Mouse (Mus musculus): ENCODE results near the gene Emd. TPM values are rescaled to one million over a fixed set of nuclear protein-coding genes. Genes with fewer than 3 reads are reported as not detected.

The Emd gene
- polyA plus RNA-seq (2015; fragmentation: Nextera tagmentation; extraction: Ambion mirVana): 14.7 and 15.4 TPM in 2 replicates

GRCm38 (mm10) chrX:74254153-74254887 lies at the start of gene Emd:
Gene Emd, plus strand, starts transcription at chrX:74254687.

GRCm38 (mm10) chrX:74249615-74250014 lies 4.9 kb upstream of the Emd start, which contains the start of gene Flna:
Gene Flna, minus strand, starts transcription at chrX:74249820.

GRCm38 (mm10) chrX:74270062-74270901 lies 15.8 kb downstream of the Emd start, which contains the start of gene Rpl10:
Gene Rpl10, plus strand, starts transcription at chrX:74270812.

GRCm38 (mm10) chrX:74281732-74282394 lies 27.4 kb downstream of the Emd start, which contains the start of the genes Taz and Dnase1l1:
Gene Taz, plus strand, starts transcription at chrX:74281912.
Gene Dnase1l1, minus strand, starts transcription at chrX:74282337.

GRCm38 (mm10) chrX:74296538-74297448 lies 42.3 kb downstream of the Emd start, which contains the start of gene Atp6ap1:
Gene Atp6ap1, plus strand, starts transcription at chrX:74297097.

GRCm38 (mm10) chrX:74304867-74305700 lies 50.6 kb downstream of the Emd start, which contains the start of gene Gdi1:
Gene Gdi1, plus strand, starts transcription at chrX:74304998.

Other genes with a start within 250 kb of the Emd start
- 36.2 and 38.0 TPM in 2 replicates for gene Irak1, start 230.8 kb upstream of the Emd start, polyA plus RNA-seq (2015; fragmentation: Nextera tagmentation; extraction: Ambion mirVana)
- not detected in 2 replicates for gene Opn1mw, start 127.2 kb upstream of the Emd start, polyA plus RNA-seq (2015; fragmentation: Nextera tagmentation; extraction: Ambion mirVana)
- 8.1 and 9.0 TPM in 2 replicates for gene Mecp2, start 119.3 kb upstream of the Emd start, polyA plus RNA-seq (2015; fragmentation: Nextera tagmentation; extraction: Ambion mirVana)
- gene Tex28, start 86.8 kb upstream of the Emd start, polyA plus RNA-seq (2015; fragmentation: Nextera tagmentation; extraction: Ambion mirVana): not detected in 2 replicates
- 0.05 TPM in 1 of 2 replicates, not detected in the other for gene Tktl1, start 77.4 kb upstream of the Emd start, polyA plus RNA-seq (2015; fragmentation: Nextera tagmentation; extraction: Ambion mirVana)
- 107 and 134 TPM in 2 replicates for gene Flna, start 4.9 kb upstream of the Emd start, polyA plus RNA-seq (2015; fragmentation: Nextera tagmentation; extraction: Ambion mirVana)
- gene Rpl10, start 16.1 kb downstream of the Emd start, polyA plus RNA-seq (2015; fragmentation: Nextera tagmentation; extraction: Ambion mirVana): 740 and 747 TPM in 2 replicates
- 42.8 and 48.5 TPM in 2 replicates for gene Taz, start 27.2 kb downstream of the Emd start, polyA plus RNA-seq (2015; fragmentation: Nextera tagmentation; extraction: Ambion mirVana)
- 27.8 and 31.3 TPM in 2 replicates for gene Dnase1l1, start 27.6 kb downstream of the Emd start, polyA plus RNA-seq (2015; fragmentation: Nextera tagmentation; extraction: Ambion mirVana)
- 71.8 and 82.1 TPM in 2 replicates for gene Atp6ap1, start 42.4 kb downstream of the Emd start, polyA plus RNA-seq (2015; fragmentation: Nextera tagmentation; extraction: Ambion mirVana)
- 59.5 and 73.3 TPM in 2 replicates for gene Gdi1, start 50.3 kb downstream of the Emd start, polyA plus RNA-seq (2015; fragmentation: Nextera tagmentation; extraction: Ambion mirVana)
- 35.4 and 36.9 TPM in 2 replicates for gene Fam50a, start 58.3 kb downstream of the Emd start, polyA plus RNA-seq (2015; fragmentation: Nextera tagmentation; extraction: Ambion mirVana)
- gene Plxna3, start 74.4 kb downstream of the Emd start, polyA plus RNA-seq (2015; fragmentation: Nextera tagmentation; extraction: Ambion mirVana): 1.1 and 1.8 TPM in 2 replicates
- 74.6 and 77.4 TPM in 2 replicates for gene Lage3, start 98.9 kb downstream of the Emd start, polyA plus RNA-seq (2015; fragmentation: Nextera tagmentation; extraction: Ambion mirVana)
- gene Ubl4a, start 118.5 kb downstream of the Emd start, polyA plus RNA-seq (2015; fragmentation: Nextera tagmentation; extraction: Ambion mirVana): 46.3 and 50.9 TPM in 2 replicates
- 9.6 and 11.5 TPM in 2 replicates for gene Slc10a3, start 118.7 kb downstream of the Emd start, polyA plus RNA-seq (2015; fragmentation: Nextera tagmentation; extraction: Ambion mirVana)
- gene Fam3a, start 138.6 kb downstream of the Emd start, polyA plus RNA-seq (2015; fragmentation: Nextera tagmentation; extraction: Ambion mirVana): 10.6 and 14.6 TPM in 2 replicates
- gene Ikbkg, start 138.6 kb downstream of the Emd start, polyA plus RNA-seq (2015; fragmentation: Nextera tagmentation; extraction: Ambion mirVana): 11.6 and 14.1 TPM in 2 replicates
- gene G6pdx, start 174.5 kb downstream of the Emd start, polyA plus RNA-seq (2015; fragmentation: Nextera tagmentation; extraction: Ambion mirVana): 49.6 and 52.9 TPM in 2 replicates
- gene Gm6880, start 226.7 kb downstream of the Emd start, polyA plus RNA-seq (2015; fragmentation: Nextera tagmentation; extraction: Ambion mirVana): not detected in 2 replicates